Comparison of ENCODE assay signal across 8 mouse cellular contexts in genomic region chr4:130792376-130793179, GRCm38 (mm10). TPM values are rescaled to one million over a fixed set of nuclear protein-coding genes. Genes with fewer than 3 reads are reported as not detected.
A peak's percentile ranks its signal among the peaks of the same experiment; 100 is the strongest.
DNase-seq lines count a peak whose midpoint lies in the region; ATAC-seq lines count a peak whose summit lies in the region.

Sdc3 (plus strand) TSS chr4:130792537.

- H3K4me3 ChIP-seq in brown adipose tissue, adult 24 weeks (ENCODE audit: insufficient read depth, low read depth, low read length) = peak within 1 kb of the TSS; percentile 82

- peaks cover 19% of the 10 kb centered on the region for H3K4me1 ChIP-seq in brown adipose tissue, adult 24 weeks (ENCODE audit: control insufficient read depth, insufficient read depth, insufficient read length, low read length)

- ATAC-seq in megakaryocyte, adult 5-6 weeks (ENCODE audit: poor library complexity, severe bottlenecking) = no peak

- DNase-seq in cerebellum, adult 18-20 months = peak; percentile 51 to 72
- DNase-seq in cerebellum, adult 9-10 months = no peak
- DNase-seq in 3134 (ENCODE audit: extremely low read depth, insufficient read length, low spot score) = peak; percentile 45
- DNase-seq in heart, adult 8-10 months (ENCODE audit: low spot score) = no peak
- DNase-seq in kidney, postnatal 4 days = peak; percentile 52 to 72
- peak; percentile 46 for DNase-seq in thymus, postnatal 0 days (ENCODE audit: low spot score)

- peak within 1 kb of the TSS; percentile 74 for H3K27ac ChIP-seq in brown adipose tissue, adult 24 weeks (replicated peaks; ENCODE audit: low read depth, low read length)

RNA-seq across cellular contexts. Expression of gene Sdc3, which starts in this region (rescaled TPM):
- 7.9 and 12.0 TPM in 2 replicates for polyA plus RNA-seq in brown adipose tissue, adult 24 weeks (2012; ENCODE audit: insufficient read depth, insufficient read length, missing spikeins)
- 10 to 100 TPM; 24.2 to 48.6 (median 39.2) TPM for total RNA-seq in heart, adult 8-10 months (2022)
- total RNA-seq in megakaryocyte, adult 5-6 weeks (2015) = 22.6 and 31.3 TPM in 2 replicates
- 13.6 and 20.2 TPM in 2 replicates for total RNA-seq in megakaryocyte, adult 5-6 weeks (2017)
- polyA plus RNA-seq in thymus, postnatal 0 days (2015; fragmentation: Nextera tagmentation; extraction: Ambion mirVana) = 4.8 and 5.1 TPM in 2 replicates

Comparison
In these comparisons a context has a peak if more than half of its experiments do, and no peak if none do; other contexts are left out.
1. DNase-seq: peak in cerebellum, adult 18-20 months (2 of 2), 3134 (single experiment), kidney, postnatal 4 days (2 of 2) and thymus, postnatal 0 days (single experiment); none in cerebellum, adult 9-10 months (single experiment) and heart, adult 8-10 months (single experiment).